Mouse (Mus musculus) embryonic fibroblast, embryonic 13.5 days (primary cell): ENCODE results near the gene Rb1.

Experiments used
- CTCF ChIP-seq: IDR thresholded peaks from 2 replicates; pipeline ENCODE4 v1.5.1; 2011; ENCODE audit warnings: mild to moderate bottlenecking, control low read depth, low read length, moderate library complexity, borderline replicate concordance; ENCODE audit not compliant: insufficient read depth
- POLR2A ChIP-seq: IDR thresholded peaks from 2 replicates; pipeline ENCODE4 v1.6.1; 2011; ENCODE audit warnings: low read depth, mild to moderate bottlenecking, control low read depth, low read length, moderate library complexity

DNA sequence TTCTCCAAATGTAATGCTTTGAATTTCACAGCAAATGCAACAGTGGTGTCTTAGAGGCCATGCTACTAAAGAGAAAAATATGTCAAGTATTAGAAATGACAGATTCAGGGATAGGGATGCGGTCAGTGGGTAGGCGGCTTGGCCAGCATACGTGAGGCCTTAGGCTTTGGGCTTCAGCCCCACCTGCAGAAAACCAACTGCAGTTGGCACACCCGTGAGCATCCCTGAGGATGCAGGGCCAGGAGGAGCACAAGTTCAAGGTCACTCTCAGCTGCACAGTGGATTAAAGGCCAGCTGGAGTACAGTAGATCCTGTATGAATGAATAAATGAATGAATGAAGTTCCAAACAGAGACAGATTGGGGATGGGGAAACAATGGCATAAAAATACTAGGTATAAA, 47.4 kb upstream of the Rb1 start:
- TF ChIP-seq POLR2A (no peak), CTCF (no peak)
